Mouse (Mus musculus) CH12.LX (cell line): ENCODE results near the gene Mks1. TPM values are rescaled to one million over a fixed set of nuclear protein-coding genes. Genes with fewer than 3 reads are reported as not detected.

ENCODE experiments used
- DNase-seq: peaks from one replicate; pipeline ENCODE4 v3.0.0-alpha.2; 2013; ENCODE audit errors: extremely low read depth
- H3K27ac ChIP-seq: 2 replicates; pipeline ENCODE4 v1.5.1; 2012; ENCODE audit warnings: low read depth, mild to moderate bottlenecking, control low read depth, moderate library complexity; ENCODE audit not compliant: insufficient read depth
- H3K27me3 ChIP-seq: replicated peaks from 2 replicates; pipeline ENCODE3; 2012; ENCODE audit warnings: inconsistent platforms
- H3K36me3 ChIP-seq, 2 experiments: replicated peaks in 1 of 2; 2 replicates each; pipeline versions ENCODE3 to v1.6.1; 2012; ENCODE audit warnings: inconsistent platforms in 1 of 2, low read length in 1 of 2, mild to moderate bottlenecking in 1 of 2, mixed read lengths in 1 of 2, moderate library complexity in 1 of 2; ENCODE audit not compliant: control insufficient read depth in 1 of 2, insufficient read depth in 1 of 2
- H3K4me1 ChIP-seq, 2 experiments: 2 replicates each; pipeline ENCODE4 v1.6.1; 2012; ENCODE audit warnings: inconsistent platforms in 1 of 2, moderate library complexity in 1 of 2; ENCODE audit not compliant: insufficient read depth in 2 of 2, control insufficient read depth in 1 of 2
- H3K4me2 ChIP-seq: 2 replicates; pipeline ENCODE4 v1.6.1; 2012; ENCODE audit warnings: low read depth, mild to moderate bottlenecking, control low read depth; ENCODE audit not compliant: poor library complexity, insufficient read depth, severe bottlenecking
- H3K4me3 ChIP-seq, 3 experiments: fragments of 150-350 bp in 1 of 3; sonication (generic) in 1 of 3; replicated peaks in 1 of 3; 2 replicates each; pipeline versions ENCODE3 to v1.5.1; 2011 to 2012; ENCODE audit warnings: low read depth in 2 of 3, low read length in 2 of 3, mild to moderate bottlenecking in 2 of 3, moderate library complexity in 2 of 3, control low read depth in 1 of 3, improper control_type of control experiment in 1 of 3, inconsistent platforms in 1 of 3, mixed read lengths in 1 of 3; ENCODE audit not compliant: poor library complexity in 1 of 3
- H3K79me2 ChIP-seq: replicated peaks from 2 replicates; pipeline ENCODE4 v1.6.1; 2012; ENCODE audit warnings: mild to moderate bottlenecking, moderate library complexity; ENCODE audit not compliant: control insufficient read depth, poor library complexity, insufficient read depth, severe bottlenecking; ENCODE audit errors: extremely low read depth
- H3K9ac ChIP-seq: 2 replicates; pipeline ENCODE4 v1.6.1; 2012; ENCODE audit warnings: low read depth, mild to moderate bottlenecking, control low read depth, moderate library complexity; ENCODE audit not compliant: insufficient read depth
- H3K9me3 ChIP-seq: replicated peaks from 2 replicates; pipeline ENCODE3; 2012; ENCODE audit warnings: low read length, inconsistent platforms, mixed read lengths
- BHLHE40 ChIP-seq: IDR thresholded peaks from 2 replicates; pipeline ENCODE4 v1.6.1; 2011; ENCODE audit warnings: mild to moderate bottlenecking, low read depth, low read length, improper control_type of control experiment
- CHD1 ChIP-seq: IDR thresholded peaks from 2 replicates; pipeline ENCODE4 v1.6.1; 2012; ENCODE audit warnings: low read depth, low read length, improper control_type of control experiment, inconsistent platforms
- CHD2 ChIP-seq: IDR thresholded peaks from 2 replicates; pipeline ENCODE4 v1.6.1; 2011; ENCODE audit warnings: low read length, improper control_type of control experiment
- E2F4 ChIP-seq: IDR thresholded peaks from 2 replicates; pipeline ENCODE4 v1.6.1; 2011; ENCODE audit warnings: low read depth, low read length, improper control_type of control experiment; ENCODE audit not compliant: insufficient replicate concordance
- ELF1 ChIP-seq: IDR thresholded peaks from 2 replicates; pipeline ENCODE4 v1.6.1; 2014; ENCODE audit warnings: low read depth, mild to moderate bottlenecking, inconsistent platforms, low read length, improper control_type of control experiment
- ETS1 ChIP-seq: conservative IDR thresholded peaks from 2 replicates; pipeline ENCODE4 v1.6.1; 2012; ENCODE audit warnings: low read depth, mild to moderate bottlenecking, inconsistent platforms, low read length, improper control_type of control experiment, moderate library complexity
- IRF4 ChIP-seq: IDR thresholded peaks from 2 replicates; pipeline ENCODE4 v1.6.1; 2014; ENCODE audit warnings: low read depth, mild to moderate bottlenecking, inconsistent platforms, low read length, improper control_type of control experiment
- KAT2A ChIP-seq: IDR thresholded peaks from 2 replicates; pipeline ENCODE4 v1.6.1; 2012; ENCODE audit warnings: low read length, improper control_type of control experiment, inconsistent platforms; ENCODE audit not compliant: insufficient replicate concordance
- MAFK ChIP-seq: IDR thresholded peaks from 2 replicates; pipeline ENCODE4 v1.6.1; 2011; ENCODE audit warnings: low read length, improper control_type of control experiment; ENCODE audit not compliant: insufficient replicate concordance
- MAZ ChIP-seq: IDR thresholded peaks from 2 replicates; pipeline ENCODE4 v1.6.1; 2012; ENCODE audit warnings: low read depth, mild to moderate bottlenecking, inconsistent platforms, low read length, improper control_type of control experiment, moderate library complexity
- MEF2A ChIP-seq: IDR thresholded peaks from 2 replicates; pipeline ENCODE4 v1.6.1; 2014; ENCODE audit warnings: low read depth, mild to moderate bottlenecking, inconsistent platforms, low read length, improper control_type of control experiment, borderline replicate concordance
- POLR2AphosphoS2 ChIP-seq: IDR thresholded peaks from 2 replicates; pipeline ENCODE4 v1.6.1; 2011; ENCODE audit warnings: low read depth, low read length, improper control_type of control experiment
- RAD21 ChIP-seq: IDR thresholded peaks from 2 replicates; pipeline ENCODE4 v1.6.1; 2011; ENCODE audit warnings: low read depth, mild to moderate bottlenecking, low read length, improper control_type of control experiment, moderate library complexity
- SIN3A ChIP-seq: IDR thresholded peaks from 2 replicates; pipeline ENCODE4 v1.6.1; 2012; ENCODE audit warnings: low read length, improper control_type of control experiment, inconsistent platforms
- SMC3 ChIP-seq: IDR thresholded peaks from 2 replicates; pipeline ENCODE4 v1.6.1; 2011; ENCODE audit warnings: low read depth, low read length, improper control_type of control experiment
- TBP ChIP-seq: conservative IDR thresholded peaks from 2 replicates; pipeline ENCODE4 v1.6.1; 2011; ENCODE audit warnings: low read depth, low read length, improper control_type of control experiment
- TCF12 ChIP-seq: IDR thresholded peaks from 2 replicates; pipeline ENCODE4 v1.6.1; 2014; ENCODE audit warnings: low read depth, mild to moderate bottlenecking, inconsistent platforms, low read length, improper control_type of control experiment
- ZC3H11A ChIP-seq: IDR thresholded peaks from 2 replicates; pipeline ENCODE4 v1.6.1; 2012; ENCODE audit warnings: low read depth, mild to moderate bottlenecking, inconsistent platforms, low read length, improper control_type of control experiment
- ZKSCAN1 ChIP-seq: IDR thresholded peaks from 2 replicates; pipeline ENCODE4 v1.6.1; 2012; ENCODE audit warnings: low read depth, inconsistent platforms, low read length, improper control_type of control experiment, borderline replicate concordance
- dilution Hi-C: fragments of 300-500 bp; cut with MboI; formaldehyde crosslinking; loops from 2 replicates; pipeline ENCODE4 v1.14.3; 2020; ENCODE audit warnings: low sequenced_read_pairs; ENCODE audit not compliant: extremely low pct_unique_long_range_greater_than_20kb, extremely low pct_ligation_motif_present
- in situ Hi-C: fragments of 300-500 bp; cut with MboI; formaldehyde crosslinking; loops from 3 replicates; pipeline ENCODE4 v1.14.3; 2019; ENCODE audit warnings: low sequenced_read_pairs, low pct_ligation_motif_present, low pct_unique_long_range_greater_than_20kb, mixed read lengths
- polyA plus RNA-seq: library from polyadenylated mRNA; unstranded; fragments of >175 nt; gene quantifications from 2 replicates; pipeline ENCODE4 v1.2.1, GENCODE M21; 2012; ENCODE audit warnings: low read depth; ENCODE audit not compliant: insufficient read length
- total RNA-seq, 2 experiments: library from RNA; depleted of rRNA; stranded (reverse); fragments of 300-350 nt in 1 of 2; fragments of >200 nt in 1 of 2; gene quantifications; 2 replicates each; pipeline ENCODE4 v1.2.3; 2012 to 2014

Mks1 gene
- total and polyA plus RNA-seq, 3 experiments, result 20.4 to 26.3 (median 24.4) TPM

- dilution Hi-C loops, result no loop called here
- no peaks in the 10 kb centered on the region for H3K9me3 ChIP-seq
- TF ChIP-seq SIN3A (no peak), BHLHE40 (no peak), RAD21 (no peak), POLR2AphosphoS2 (no peak), CHD1 (no peak), ETS1 (no peak), MEF2A (no peak), ELF1 (no peak), TBP (no peak), MAZ (no peak), ZC3H11A (no peak), ZKSCAN1 (no peak), SMC3 (no peak), KAT2A (no peak), MAFK (no peak), IRF4 (no peak), TCF12 (no peak), E2F4 (no peak)
- TF ChIP-seq, all 38 proteins: peak for 0
- Histone ChIP-seq H3K4me2 (no peak overlapping the region), H3K27me3 (no peaks in the 10 kb centered on the region), H3K36me3 (peaks cover 68 to 99% of the 10 kb centered on the region in 2 experiments), H3K79me2 (no peaks in the 10 kb centered on the region), H3K27ac (no peak overlapping the region), H3K9ac (no peak overlapping the region), H3K4me1 (peaks cover 0 to 22% of the 10 kb centered on the region in 2 experiments; a peak in 2 of 4 replicates), H3K4me3 (no peak overlapping the region)
- in situ Hi-C loops, result no loop called here
- DNase-seq, result no peak
Measured at GRCm38 (mm10) chr11:87860426-87860825, 7.4 kb downstream of the Mks1 start.

- Histone ChIP-seq H3K36me3 (peaks cover 46 to 78% of the 10 kb centered on the region in 2 experiments), H3K4me1 (peaks cover 0 to 18% of the 10 kb centered on the region in 2 experiments; a peak in 2 of 4 replicates), H3K9me3 (no peaks in the 10 kb centered on the region), H3K9ac (no peak overlapping the region), H3K4me2 (no peak overlapping the region), H3K79me2 (no peaks in the 10 kb centered on the region), H3K27ac (no peak overlapping the region), H3K27me3 (no peaks in the 10 kb centered on the region), H3K4me3 (no peak overlapping the region)
- TF ChIP-seq TBP, result no peak
- no peak for TF ChIP-seq CHD2
- no peak for TF ChIP-seq MAZ
- in situ Hi-C loops (no loop called here), dilution Hi-C loops (no loop called here)
- no peak for DNase-seq
Measured at GRCm38 (mm10) chr11:87862805-87863204, 9.8 kb downstream of the Mks1 start.
